Mouse (Mus musculus): ENCODE measurements at regions not wholly inside any gene's neighbourhood (a gene's known extent, or its start where the extent isn't known, plus 50 kb on each side); places are given as distances from the start of the nearest gene placed in this dataset.

DNA sequence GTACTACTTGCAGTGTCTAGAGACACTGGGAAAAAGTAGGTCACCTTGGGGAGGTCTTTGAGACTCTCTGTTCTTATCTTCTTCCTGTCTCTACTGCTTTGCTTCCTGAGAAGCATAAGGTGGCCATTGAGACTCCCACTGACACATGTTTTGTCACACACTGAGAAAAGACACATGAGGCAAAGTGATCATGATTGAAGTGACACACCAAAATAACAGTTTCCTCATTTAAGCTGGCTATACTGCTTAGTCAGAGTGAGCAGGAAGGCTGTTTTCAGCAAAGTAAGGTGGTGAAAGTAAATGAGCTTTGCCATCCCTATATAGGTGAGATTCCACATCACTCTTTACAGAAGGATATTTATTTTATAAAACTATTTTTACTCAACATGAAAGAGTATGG lies 63.8 kb upstream of the Epha5 start:
- intact Hi-C loops (cut with DNase I), result no loop called here
- DNase-seq, result no peak
